In the genomic region with DNA sequence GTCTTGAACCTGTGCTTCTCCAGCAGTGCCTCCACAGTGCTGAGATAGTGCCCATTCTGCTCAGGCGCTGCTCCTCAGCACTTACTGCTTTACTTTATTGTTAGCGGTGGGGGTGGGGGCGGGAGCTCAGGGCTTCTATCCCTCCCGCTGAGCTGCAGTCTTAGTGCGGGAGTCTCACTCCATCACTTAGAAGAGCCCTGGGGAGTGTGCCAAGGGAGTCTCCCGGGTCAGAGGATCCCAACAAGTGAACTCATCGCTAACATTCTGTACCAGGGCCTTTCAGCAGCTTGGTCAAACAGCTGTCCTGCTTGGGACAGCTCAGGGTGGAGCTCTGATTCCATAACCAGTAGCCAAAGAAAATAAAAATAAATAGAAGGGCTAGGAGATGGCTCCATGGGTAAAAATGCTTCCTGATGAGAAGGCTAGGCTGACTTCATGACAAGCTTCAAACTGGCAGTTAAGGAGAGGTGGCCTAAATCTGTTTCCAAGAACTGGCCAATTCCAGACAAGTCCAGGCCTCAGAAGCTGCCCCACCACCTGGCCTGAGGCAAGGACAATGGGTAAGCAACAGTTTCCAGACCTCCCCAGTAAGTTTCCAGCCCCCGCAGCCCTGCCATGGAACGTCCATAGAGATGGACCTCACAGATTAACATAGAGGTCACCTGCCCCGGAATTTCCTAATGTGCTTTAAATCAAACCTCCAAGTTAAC, we compare ENCODE assay signal across 10 mouse cellular contexts. TPM values are rescaled to one million over a fixed set of nuclear protein-coding genes. Genes with fewer than 3 reads are reported as not detected.
DNase-seq lines count a peak whose midpoint lies in the region; ATAC-seq and TF ChIP-seq lines count a peak whose summit lies in the region.
"Had no signal": no experiment of that assay in that cellular context is flagged by ENCODE, and none has a peak within 500 bp of the region (broad histone marks: within the 10 kb centered on the region; RNA-seq: fewer than 3 reads in every experiment).

No protein-coding gene starts in this region.

- H3K4me3 ChIP-seq in forebrain, embryonic 14.5 days (ENCODE audit: low read depth, low read length), result no peak overlapping the region
- no peak overlapping the region for H3K4me3 ChIP-seq in forebrain, embryonic 11.5 days (ENCODE audit: low read depth, low read length)
- H3K4me3 ChIP-seq in gastrocnemius, adult 2 months, result no peak overlapping the region
- H3K4me3 ChIP-seq in hindbrain, postnatal 0 days (ENCODE audit: low read length), result no peak overlapping the region
- H3K4me3 ChIP-seq in midbrain, embryonic 15.5 days, result no peak overlapping the region

- H3K27ac ChIP-seq in forebrain, embryonic 14.5 days (ENCODE audit: low read depth, low read length), result 0 out of 2 replicates have a peak overlapping the region, but pooled peaks have one; percentile 87
- H3K27ac ChIP-seq in forebrain, embryonic 11.5 days (ENCODE audit: low read depth, low read length), result no peak overlapping the region
- peak overlapping the region; percentile 98 for H3K27ac ChIP-seq in gastrocnemius, adult 2 months
- peak overlapping the region; percentile 91 for H3K27ac ChIP-seq in hindbrain, postnatal 0 days
- peak overlapping the region; percentile 98 for H3K27ac ChIP-seq in midbrain, embryonic 15.5 days

- H3K9ac ChIP-seq in forebrain, embryonic 14.5 days (ENCODE audit: low read length), result no peak overlapping the region
- no peak overlapping the region; the same call in 1 of the 2 replicates for H3K9ac ChIP-seq in forebrain, embryonic 11.5 days (ENCODE audit: low read length)
- no peak overlapping the region for H3K9ac ChIP-seq in hindbrain, postnatal 0 days (replicated peaks; ENCODE audit: low read length)
- no peak overlapping the region for H3K9ac ChIP-seq in midbrain, embryonic 15.5 days

- no peaks in the 10 kb centered on the region for H3K27me3 ChIP-seq in forebrain, embryonic 14.5 days (replicated peaks; ENCODE audit: control insufficient read depth, insufficient read depth, low read length)
- no peaks in the 10 kb centered on the region for H3K27me3 ChIP-seq in forebrain, embryonic 11.5 days (ENCODE audit: control insufficient read depth, insufficient read depth, low read length)
- H3K27me3 ChIP-seq in hindbrain, postnatal 0 days (ENCODE audit: insufficient read depth, low read length), result no peaks in the 10 kb centered on the region
- no peaks in the 10 kb centered on the region for H3K27me3 ChIP-seq in midbrain, embryonic 15.5 days (replicated peaks)
- H3K27me3 ChIP-seq: heart, embryonic 13.5 days had no signal

- no peak for DNase-seq in forebrain, embryonic 14.5 days (ENCODE audit: low spot score)
- DNase-seq in forebrain, embryonic 11.5 days (ENCODE audit: low spot score), result no peak
- DNase-seq in gastrocnemius, adult 2 months, result peak; percentile 85
- DNase-seq in hindbrain, postnatal 0 days (ENCODE audit: low spot score), result no peak
- no peak for DNase-seq in left cerebral cortex, postnatal 25 days (ENCODE audit: low spot score in 2 of 2)
- DNase-seq in right cerebral cortex, postnatal 4 days, result no peak
- no peak for DNase-seq in thymus, postnatal 0 days (ENCODE audit: low spot score)
- DNase-seq: lung, embryonic 14.5 days had no signal

- WGBS in forebrain, embryonic 14.5 days, result 60% methylated on average over 10 of the region's 10 CpGs
- 57% methylated on average over 10 of the region's 10 CpGs for WGBS in forebrain, embryonic 11.5 days
- WGBS in hindbrain, postnatal 0 days, result 64% methylated on average over 10 of the region's 10 CpGs
- 57% methylated on average over 10 of the region's 10 CpGs for WGBS in midbrain, embryonic 15.5 days

- no peak for ATAC-seq in forebrain, embryonic 14.5 days
- no peak for ATAC-seq in forebrain, embryonic 11.5 days (replicated peaks; ENCODE audit: low FRiP score)
- ATAC-seq in hindbrain, postnatal 0 days, result no peak
- ATAC-seq in midbrain, embryonic 15.5 days (replicated peaks), result no peak

- intact Hi-C loops in gastrocnemius, adult 2 months (cut with DNase I), result no loop called here
- intact Hi-C loops in left cerebral cortex, postnatal 25 days (cut with DNase I), result no loop called here

- H3K36me3 ChIP-seq in forebrain, embryonic 14.5 days (ENCODE audit: control insufficient read depth, insufficient read depth, low read length), result no peaks in the 10 kb centered on the region
- H3K36me3 ChIP-seq in forebrain, embryonic 11.5 days (ENCODE audit: control insufficient read depth, insufficient read depth, low read length), result no peaks in the 10 kb centered on the region
- H3K36me3 ChIP-seq in hindbrain, postnatal 0 days (ENCODE audit: insufficient read depth, low read length), result no peaks in the 10 kb centered on the region
- H3K36me3 ChIP-seq in midbrain, embryonic 15.5 days (replicated peaks), result no peaks in the 10 kb centered on the region

- H3K4me2 ChIP-seq in forebrain, embryonic 14.5 days (ENCODE audit: low read length), result no peak overlapping the region
- H3K4me2 ChIP-seq in forebrain, embryonic 11.5 days (ENCODE audit: low read depth, low read length, severe bottlenecking), result no peak overlapping the region
- no peak overlapping the region for H3K4me2 ChIP-seq in hindbrain, postnatal 0 days (ENCODE audit: low read depth, low read length)
- no peak overlapping the region for H3K4me2 ChIP-seq in midbrain, embryonic 15.5 days

- H3K9me3 ChIP-seq in forebrain, embryonic 14.5 days (replicated peaks; ENCODE audit: control insufficient read depth, low read length), result no peaks in the 10 kb centered on the region
- no peaks in the 10 kb centered on the region for H3K9me3 ChIP-seq in forebrain, embryonic 11.5 days (ENCODE audit: control insufficient read depth, low read length)
- H3K9me3 ChIP-seq in hindbrain, postnatal 0 days (ENCODE audit: low read length), result no peaks in the 10 kb centered on the region
- no peaks in the 10 kb centered on the region for H3K9me3 ChIP-seq in midbrain, embryonic 15.5 days
- H3K9me3 ChIP-seq: heart, embryonic 13.5 days had no signal

- TF ChIP-seq CTCF in gastrocnemius, adult 2 months (IDR thresholded peaks at IDR 0.05), result no peak
- TF ChIP-seq CTCF in hindbrain, postnatal 0 days (IDR thresholded peaks at IDR 0.05; ENCODE audit: low read depth), result no peak

- peaks cover 10% of the 10 kb centered on the region for H3K4me1 ChIP-seq in forebrain, embryonic 14.5 days (ENCODE audit: control insufficient read depth, insufficient read depth, low read length)
- peaks cover 11% of the 10 kb centered on the region for H3K4me1 ChIP-seq in forebrain, embryonic 11.5 days (replicated peaks; ENCODE audit: control insufficient read depth, insufficient read depth, low read length)
- H3K4me1 ChIP-seq in hindbrain, postnatal 0 days (ENCODE audit: insufficient read depth, low read length), result peaks cover 7% of the 10 kb centered on the region
- peaks cover 21% of the 10 kb centered on the region for H3K4me1 ChIP-seq in midbrain, embryonic 15.5 days

RNA-seq across cellular contexts. Expression of gene Lsm4, which starts 1.3 kb away (rescaled TPM):
- 200 and 220 TPM in 2 replicates for polyA plus RNA-seq in forebrain, embryonic 14.5 days (2014; fragmentation: Nextera tagmentation; extraction: Ambion mirVana)
- 318 and 346 TPM in 2 replicates for polyA plus RNA-seq in forebrain, embryonic 11.5 days (2014; fragmentation: Nextera tagmentation; extraction: Ambion mirVana)
- 10 to 100 TPM; 61.7 to 65.6 TPM for total RNA-seq in gastrocnemius, adult 2 months (2021)
- 301 and 453 TPM in 2 replicates for total RNA-seq in hindbrain, postnatal 0 days (2014; rRNA removed)
- 188 and 190 TPM in 2 replicates for polyA plus RNA-seq in hindbrain, postnatal 0 days (2015; fragmentation: Nextera tagmentation; extraction: Ambion mirVana)
- 175 and 193 TPM in 2 replicates for polyA plus RNA-seq in midbrain, embryonic 15.5 days (2015; fragmentation: Nextera tagmentation; extraction: Ambion mirVana)
- total RNA-seq in left cerebral cortex, postnatal 25 days (2021), result 10 to 100 TPM; 62.9 to 63.5 TPM
- 333 and 377 TPM in 2 replicates for polyA plus RNA-seq in thymus, postnatal 0 days (2015; fragmentation: Nextera tagmentation; extraction: Ambion mirVana)

RNA-seq across cellular contexts. Expression of gene Pgpep1, which starts 11.6 kb away (rescaled TPM):
- polyA plus RNA-seq in forebrain, embryonic 14.5 days (2014; fragmentation: Nextera tagmentation; extraction: Ambion mirVana), result 85.7 and 101 TPM in 2 replicates
- polyA plus RNA-seq in forebrain, embryonic 11.5 days (2014; fragmentation: Nextera tagmentation; extraction: Ambion mirVana), result 70.9 and 73.8 TPM in 2 replicates
- total RNA-seq in gastrocnemius, adult 2 months (2021), result 10 to 100 TPM in 1 of 2 experiments, 1 to 10 TPM in 1; 9.3 to 22.5 TPM
- 65.7 and 68.4 TPM in 2 replicates for total RNA-seq in hindbrain, postnatal 0 days (2014; rRNA removed)
- 44.2 and 56.5 TPM in 2 replicates for polyA plus RNA-seq in hindbrain, postnatal 0 days (2015; fragmentation: Nextera tagmentation; extraction: Ambion mirVana)
- polyA plus RNA-seq in midbrain, embryonic 15.5 days (2015; fragmentation: Nextera tagmentation; extraction: Ambion mirVana), result 70.1 and 74.5 TPM in 2 replicates
- 10 to 100 TPM; 12.7 to 18.1 TPM for total RNA-seq in left cerebral cortex, postnatal 25 days (2021)
- 33.2 and 43.0 TPM in 2 replicates for polyA plus RNA-seq in thymus, postnatal 0 days (2015; fragmentation: Nextera tagmentation; extraction: Ambion mirVana)

RNA-seq across cellular contexts. Expression of gene Jund, which starts 27.0 kb away (rescaled TPM):
- 87.2 and 94.0 TPM in 2 replicates for polyA plus RNA-seq in forebrain, embryonic 14.5 days (2014; fragmentation: Nextera tagmentation; extraction: Ambion mirVana)
- polyA plus RNA-seq in forebrain, embryonic 11.5 days (2014; fragmentation: Nextera tagmentation; extraction: Ambion mirVana), result 128 and 157 TPM in 2 replicates
- 10 to 100 TPM; 35.5 to 54.5 TPM for total RNA-seq in gastrocnemius, adult 2 months (2021)
- 486 and 650 TPM in 2 replicates for total RNA-seq in hindbrain, postnatal 0 days (2014; rRNA removed)
- polyA plus RNA-seq in hindbrain, postnatal 0 days (2015; fragmentation: Nextera tagmentation; extraction: Ambion mirVana), result 90.4 and 96.3 TPM in 2 replicates
- 83.0 and 94.4 TPM in 2 replicates for polyA plus RNA-seq in midbrain, embryonic 15.5 days (2015; fragmentation: Nextera tagmentation; extraction: Ambion mirVana)
- 100 to 1,000 TPM; 209 to 225 TPM for total RNA-seq in left cerebral cortex, postnatal 25 days (2021)
- polyA plus RNA-seq in thymus, postnatal 0 days (2015; fragmentation: Nextera tagmentation; extraction: Ambion mirVana), result 85.7 and 111 TPM in 2 replicates

RNA-seq across cellular contexts. Expression of gene Iqcn, which starts 31.5 kb away (rescaled TPM):
- polyA plus RNA-seq in forebrain, embryonic 14.5 days (2014; fragmentation: Nextera tagmentation; extraction: Ambion mirVana), result 0.06 and 0.10 TPM in 2 replicates
- not detected in 2 replicates for polyA plus RNA-seq in forebrain, embryonic 11.5 days (2014; fragmentation: Nextera tagmentation; extraction: Ambion mirVana)
- not detected for total RNA-seq in gastrocnemius, adult 2 months (2021)
- 0.05 and 0.18 TPM in 2 replicates for total RNA-seq in hindbrain, postnatal 0 days (2014; rRNA removed)
- polyA plus RNA-seq in hindbrain, postnatal 0 days (2015; fragmentation: Nextera tagmentation; extraction: Ambion mirVana), result 0.05 and 0.08 TPM in 2 replicates
- polyA plus RNA-seq in midbrain, embryonic 15.5 days (2015; fragmentation: Nextera tagmentation; extraction: Ambion mirVana), result 0.05 and 0.14 TPM in 2 replicates
- under 1 TPM; 0.18 to 0.30 TPM for total RNA-seq in left cerebral cortex, postnatal 25 days (2021)
- polyA plus RNA-seq in thymus, postnatal 0 days (2015; fragmentation: Nextera tagmentation; extraction: Ambion mirVana), result 0.04 and 0.06 TPM in 2 replicates
- polyA plus RNA-seq: heart, embryonic 13.5 days had no signal

RNA-seq across cellular contexts. Expression of gene Gdf15, which starts 39.5 kb away (rescaled TPM):
- 0.16 and 0.20 TPM in 2 replicates for polyA plus RNA-seq in forebrain, embryonic 14.5 days (2014; fragmentation: Nextera tagmentation; extraction: Ambion mirVana)
- polyA plus RNA-seq in forebrain, embryonic 11.5 days (2014; fragmentation: Nextera tagmentation; extraction: Ambion mirVana), result not detected in 2 replicates
- under 1 TPM in 1 of 2 experiments, not detected in 1; 0.28 TPM for total RNA-seq in gastrocnemius, adult 2 months (2021)
- total RNA-seq in hindbrain, postnatal 0 days (2014; rRNA removed), result 1.7 TPM in 1 of 2 replicates, not detected in the other
- 0.25 and 0.41 TPM in 2 replicates for polyA plus RNA-seq in hindbrain, postnatal 0 days (2015; fragmentation: Nextera tagmentation; extraction: Ambion mirVana)
- 0.13 and 0.19 TPM in 2 replicates for polyA plus RNA-seq in midbrain, embryonic 15.5 days (2015; fragmentation: Nextera tagmentation; extraction: Ambion mirVana)
- total RNA-seq in left cerebral cortex, postnatal 25 days (2021), result not detected
- 1.2 and 1.4 TPM in 2 replicates for polyA plus RNA-seq in thymus, postnatal 0 days (2015; fragmentation: Nextera tagmentation; extraction: Ambion mirVana)
